Mouse (Mus musculus): ENCODE measurements around the gene D930048N14Rik. TPM values are rescaled to one million over a fixed set of nuclear protein-coding genes. Genes with fewer than 3 reads are reported as not detected.

Gene D930048N14Rik
- polyA plus RNA-seq, 1 experiment, result not detected

DNA sequence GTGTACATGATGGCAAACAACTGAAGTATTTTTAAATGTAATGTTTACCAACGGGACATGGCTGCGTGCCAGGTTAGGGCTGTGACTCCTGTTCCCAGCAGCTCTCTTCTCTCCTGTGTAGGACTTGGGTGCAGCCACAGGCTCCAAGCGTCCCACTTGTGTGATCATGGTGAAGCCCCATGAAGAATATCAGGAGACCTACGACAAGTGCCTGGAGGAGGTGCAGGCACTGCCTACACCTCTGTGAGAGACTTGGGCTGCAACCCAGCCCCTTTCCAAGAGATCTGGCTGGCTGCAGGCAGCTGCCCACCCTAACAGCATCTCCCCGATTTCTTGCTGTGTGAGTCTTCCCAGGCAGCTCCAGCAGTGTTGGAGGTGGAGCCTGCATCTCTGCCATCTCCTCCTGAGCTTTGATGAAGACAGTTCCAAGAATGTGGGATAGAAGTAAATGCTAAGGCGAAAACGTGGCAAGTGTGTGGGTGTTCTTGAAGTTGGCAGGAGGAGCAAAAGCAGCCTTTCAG, 27.7 kb upstream of the D930048N14Rik start:
- no peak for TF ChIP-seq GATA1 (IDR thresholded peaks at IDR 0.05; ENCODE audit: low read length)

DNA sequence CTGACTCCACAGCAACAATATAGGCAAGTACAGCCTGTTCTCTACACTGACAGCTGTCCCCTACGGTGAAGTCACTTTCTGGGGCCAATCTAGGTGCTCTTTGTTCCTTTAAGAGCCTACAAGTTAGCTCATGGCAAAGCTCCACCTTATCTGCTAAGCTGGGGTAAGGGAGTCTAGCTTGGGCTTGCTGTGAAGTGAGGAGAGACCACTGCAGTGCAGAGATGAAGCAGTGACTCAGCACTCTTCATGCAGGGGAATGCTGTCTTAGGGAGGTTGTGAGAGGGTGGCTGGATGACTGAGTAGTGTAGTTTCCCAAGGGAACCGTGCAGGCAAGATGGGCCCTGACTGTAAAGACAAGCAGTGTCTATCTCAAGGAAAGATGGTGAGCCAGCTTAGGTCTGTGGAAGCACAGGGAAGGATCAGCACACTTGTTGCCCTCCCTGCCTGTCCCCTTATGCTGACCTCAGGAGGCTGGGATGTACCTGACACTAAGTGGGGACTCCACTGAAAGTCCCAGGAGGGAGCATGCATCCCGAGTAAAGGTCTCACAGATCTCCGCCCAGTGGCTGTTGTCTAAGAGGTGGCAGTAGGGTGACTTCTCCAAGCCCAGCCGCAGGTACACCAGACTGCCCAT, 25.4 kb upstream of the D930048N14Rik start:
- TF ChIP-seq GATA1 (IDR thresholded peaks at IDR 0.05; ENCODE audit: low read length), result no peak

- TF ChIP-seq GATA1 (IDR thresholded peaks at IDR 0.05; ENCODE audit: low read length), result no peak
These were observed 23.3 kb upstream of the D930048N14Rik start for GRCm38 (mm10) chr11:51627425-51627824.

GRCm38 (mm10) chr11:51627907-51628306, 22.8 kb upstream of the D930048N14Rik start:
- no peak for TF ChIP-seq GATA1 (IDR thresholded peaks at IDR 0.05; ENCODE audit: low read length)

GRCm38 (mm10) chr11:51629651-51630314, 21.0 kb upstream of the D930048N14Rik start:
- no peak for TF ChIP-seq GATA1 (IDR thresholded peaks at IDR 0.05; ENCODE audit: low read length)

- TF ChIP-seq GATA1 (IDR thresholded peaks at IDR 0.05; ENCODE audit: low read length), result no peak
These were observed 18.5 kb upstream of the D930048N14Rik start for GRCm38 (mm10) chr11:51632130-51632753.

GRCm38 (mm10) chr11:51633721-51634120, 17.0 kb upstream of the D930048N14Rik start:
- TF ChIP-seq GATA1 (IDR thresholded peaks at IDR 0.05; ENCODE audit: low read length), result no peak

DNA sequence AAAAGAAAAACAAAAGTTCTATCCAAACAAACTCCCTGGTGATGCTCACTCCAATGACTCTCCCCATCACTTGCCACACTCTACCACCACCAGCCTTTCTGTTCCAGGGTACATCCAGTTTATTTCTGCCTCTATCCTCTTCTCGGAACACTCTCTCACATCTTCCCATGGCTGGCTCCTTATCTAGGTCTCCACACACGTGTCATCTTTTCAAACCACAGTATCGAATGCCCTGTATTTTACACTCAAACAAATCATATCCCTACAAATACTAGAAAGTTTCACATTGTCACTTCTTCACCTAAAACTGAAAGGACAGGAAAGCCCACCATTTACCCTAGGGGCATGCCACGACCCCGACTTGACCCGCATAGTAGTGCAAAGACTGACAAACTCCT, 15.6 kb upstream of the D930048N14Rik start:
- no peak for TF ChIP-seq GATA1 (IDR thresholded peaks at IDR 0.05; ENCODE audit: low read length)

DNA sequence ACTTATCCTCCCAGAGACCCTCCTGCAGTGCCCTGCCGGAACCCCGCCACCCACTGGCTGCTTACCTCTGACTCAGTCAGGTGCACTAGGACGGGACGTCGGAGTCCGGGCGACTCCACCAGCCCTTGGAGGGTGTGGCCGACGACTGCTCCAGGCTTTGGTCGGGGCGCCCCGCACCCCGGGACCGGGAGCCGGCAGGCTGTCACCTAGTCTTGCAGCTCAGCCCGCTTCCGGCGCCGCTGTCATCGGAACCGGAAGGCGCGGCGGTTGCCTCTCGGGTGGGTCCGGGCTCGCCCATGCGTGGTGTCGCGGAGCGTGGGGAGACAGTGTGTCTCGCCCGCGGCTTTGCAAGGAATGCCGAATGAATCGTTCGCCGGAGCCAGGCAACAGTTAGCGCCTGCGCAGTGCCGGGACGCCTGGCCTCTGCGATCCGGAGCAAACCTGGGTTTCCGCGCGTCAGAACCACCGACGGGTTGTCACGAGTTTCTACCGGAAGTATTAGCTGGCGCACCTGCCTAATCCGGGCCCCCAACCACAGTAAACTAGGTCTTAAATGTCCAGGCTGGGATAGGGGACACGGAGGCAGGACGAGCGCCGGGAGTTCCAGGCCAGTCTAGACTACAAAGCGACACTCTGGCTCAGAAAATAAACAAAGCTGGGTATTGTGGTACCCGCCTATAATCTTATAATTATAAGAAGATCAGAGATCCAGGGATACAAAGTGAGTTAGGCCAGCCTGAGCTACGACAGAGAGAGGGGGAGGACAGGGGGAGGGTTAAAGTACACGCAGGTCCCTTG, 15.0 kb upstream of the D930048N14Rik start, which contains the start of gene Rmnd5b:
Gene Rmnd5b, minus strand, starts transcription at position 372 of the 798 bp plus-strand sequence.
- no peak for TF ChIP-seq GATA1 (IDR thresholded peaks at IDR 0.05; ENCODE audit: low read length)

DNA sequence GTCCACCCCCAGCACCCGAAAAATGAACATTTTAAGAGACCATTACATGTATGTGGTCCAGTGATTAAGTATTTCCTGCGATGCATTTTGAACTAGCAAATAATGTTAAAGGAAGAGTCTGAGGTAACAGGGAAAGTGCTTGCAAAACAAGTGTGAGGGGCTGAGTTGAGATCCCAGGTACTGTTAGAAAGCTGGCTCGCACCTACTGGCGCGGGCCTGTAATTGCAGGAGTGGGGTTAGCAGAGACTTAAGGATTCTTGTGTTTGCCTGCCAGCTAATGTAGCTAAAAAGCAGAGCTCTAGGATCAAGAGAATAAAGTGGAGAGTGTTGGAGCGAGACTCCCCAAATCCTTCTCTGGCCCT, 14.4 kb upstream of the D930048N14Rik start:
- no peak for TF ChIP-seq GATA1 (IDR thresholded peaks at IDR 0.05; ENCODE audit: low read length)

DNA sequence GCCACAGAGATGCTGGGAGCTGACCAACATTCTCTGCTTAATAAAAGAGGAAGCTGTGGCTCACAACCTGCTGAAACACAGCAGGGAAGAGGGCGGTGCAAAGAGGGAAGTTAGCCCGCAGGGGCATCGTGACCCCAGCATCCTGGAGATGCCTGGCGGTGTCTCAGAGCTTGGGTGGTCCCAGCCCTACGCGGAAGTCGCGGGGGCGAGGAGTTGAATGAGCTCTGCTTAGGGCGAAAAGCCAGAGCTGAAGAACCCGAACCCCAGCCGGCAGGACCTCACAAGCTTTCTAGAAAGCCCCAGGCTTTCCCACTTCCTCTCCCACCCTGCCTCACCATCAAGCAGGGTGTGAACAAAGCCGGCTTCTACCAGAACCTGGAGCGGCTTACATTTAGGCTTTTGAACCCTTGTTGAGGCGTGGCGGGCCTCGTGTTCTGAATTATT, 12.8 kb upstream of the D930048N14Rik start:
- no peak for TF ChIP-seq GATA1 (IDR thresholded peaks at IDR 0.05; ENCODE audit: low read length)

DNA sequence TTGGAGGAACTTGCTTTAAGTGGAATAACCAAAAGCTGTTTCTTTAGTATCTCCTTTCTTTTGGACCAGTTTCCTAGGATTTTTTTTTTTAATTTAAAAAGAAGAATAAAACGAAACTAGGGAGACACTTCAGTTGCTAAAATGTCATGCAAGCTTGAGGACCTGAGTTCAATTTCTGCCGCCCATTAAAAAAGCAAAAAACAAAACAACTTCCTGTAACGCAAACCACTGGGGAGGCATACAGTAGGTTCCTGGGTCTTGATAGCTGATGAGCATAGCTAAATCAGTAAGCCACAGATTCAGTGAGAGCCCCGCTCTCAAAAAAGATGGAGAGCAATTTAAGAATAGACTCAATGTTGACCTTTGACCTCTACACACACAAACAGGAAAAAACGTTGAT, 12.3 kb upstream of the D930048N14Rik start:
- TF ChIP-seq GATA1 (IDR thresholded peaks at IDR 0.05; ENCODE audit: low read length), result no peak

DNA sequence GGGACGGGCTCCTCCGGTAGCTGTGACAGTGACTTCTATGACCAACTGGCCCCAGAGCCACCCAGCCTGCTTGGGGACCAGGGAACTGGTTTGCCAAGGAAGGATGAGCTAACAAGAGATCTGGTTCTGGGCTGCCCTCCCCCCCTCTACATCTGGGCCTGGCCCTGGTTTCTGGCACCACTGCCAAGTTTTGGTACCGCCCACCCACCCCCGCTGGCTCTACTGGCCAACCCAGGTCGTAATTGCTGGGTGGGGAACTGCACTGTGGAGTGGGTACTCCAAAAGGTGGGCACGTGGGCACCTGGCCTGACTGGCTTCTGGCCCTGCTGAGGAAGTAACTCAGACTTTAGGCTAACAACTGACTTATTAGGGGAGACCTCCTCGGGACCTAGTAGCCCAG, 10.0 kb upstream of the D930048N14Rik start:
- no peak for TF ChIP-seq GATA1 (IDR thresholded peaks at IDR 0.05; ENCODE audit: low read length)

- no peak for TF ChIP-seq GATA1 (IDR thresholded peaks at IDR 0.05; ENCODE audit: low read length)
These were observed 7.6 kb upstream of the D930048N14Rik start for GRCm38 (mm10) chr11:51643202-51643601.

- TF ChIP-seq GATA1 (IDR thresholded peaks at IDR 0.05; ENCODE audit: low read length), result no peak
These were observed 7.0 kb upstream of the D930048N14Rik start for GRCm38 (mm10) chr11:51643761-51644160.

GRCm38 (mm10) chr11:51644217-51644616, 6.5 kb upstream of the D930048N14Rik start:
- TF ChIP-seq GATA1 (IDR thresholded peaks at IDR 0.05; ENCODE audit: low read length), result no peak
